Mouse (Mus musculus) colon, adult 2 months (tissue): ENCODE data around the gene Gm3371. TPM values are rescaled to one million over a fixed set of nuclear protein-coding genes. Genes with fewer than 3 reads are reported as not detected.

ENCODE experiments used
- polyA plus RNA-seq: library from polyadenylated mRNA; depleted of rRNA; stranded (reverse); fragments of >200 nt; gene quantifications from 2 replicates; pipeline ENCODE4 v1.2.3, GENCODE M21; 2012; rRNA removed

Gm3371 gene
- polyA plus RNA-seq, result not detected in 2 replicates

DNA sequence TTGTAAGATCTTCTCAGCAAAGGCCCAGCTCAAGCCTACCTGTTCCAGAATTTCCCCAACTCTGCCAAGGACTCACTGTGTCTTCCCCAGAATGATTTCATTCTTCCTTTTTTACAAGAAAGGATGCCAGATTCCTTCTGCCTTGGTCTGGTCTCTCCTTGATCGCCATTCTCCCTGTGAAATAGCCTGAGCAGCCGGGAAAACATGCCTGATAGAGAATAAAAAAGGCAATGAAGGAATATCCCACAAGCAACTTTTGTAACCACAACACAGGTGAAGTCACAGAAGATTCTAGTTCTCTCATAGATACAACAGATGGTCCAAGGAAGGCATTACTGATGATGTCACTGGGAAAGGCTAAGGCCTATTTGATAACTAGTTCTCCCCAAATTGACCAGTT, at the start of gene Gm3371:
Gm3371 (minus strand) TSS at position 101 of the 400 bp plus-strand sequence.

DNA sequence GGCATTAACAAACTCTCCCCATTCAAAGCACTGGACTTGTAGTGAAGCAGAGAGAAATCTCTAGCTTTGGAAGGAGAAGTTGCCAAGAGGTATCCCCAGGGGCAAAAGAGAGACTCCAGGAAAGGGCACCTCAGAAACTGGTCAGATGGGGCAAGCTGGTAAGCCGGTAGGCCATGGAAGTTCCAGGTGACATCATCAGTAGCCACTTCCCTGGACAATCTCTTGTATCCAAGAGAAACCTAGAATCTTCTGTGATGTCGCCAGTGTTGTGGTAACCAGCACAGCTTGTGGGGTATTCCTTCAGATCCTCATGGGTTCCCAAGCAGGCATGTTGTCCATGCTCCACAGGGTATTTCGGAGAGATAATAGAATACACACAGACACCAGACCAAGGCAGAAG, 22.8 kb upstream of the Gm3371 start, which contains the start of gene Gm8232:
Gm8232 (plus strand) TSS at position 301 of the 400 bp plus-strand sequence.

DNA sequence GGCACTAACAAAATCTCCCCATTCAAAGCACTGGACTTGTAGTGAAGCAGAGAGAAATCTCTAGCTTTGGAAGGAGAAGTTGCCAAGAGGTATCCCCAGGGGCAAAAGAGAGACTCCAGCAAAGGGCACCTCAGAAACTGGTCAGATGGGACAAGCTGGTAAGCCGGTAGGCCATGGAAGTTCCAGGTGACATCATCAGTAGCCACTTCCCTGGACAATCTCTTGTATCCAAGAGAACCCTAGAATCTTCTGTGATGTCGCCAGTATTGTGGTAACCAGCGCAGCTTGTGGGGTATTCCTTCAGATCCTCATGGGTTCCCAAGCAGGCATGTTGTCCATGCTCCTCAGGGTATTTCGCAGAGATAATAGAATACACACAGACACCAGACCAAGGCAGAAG, 45.4 kb downstream of the Gm3371 start, which contains the start of gene Gm8229:
Gm8229 (plus strand) TSS at position 301 of the 400 bp plus-strand sequence.

Other genes starting within 250 kb of the Gm3371 start
- not detected in 2 replicates for gene Gm8212, start 213.0 kb downstream of the Gm3371 start, polyA plus RNA-seq
- gene 4930503E14Rik, start 197.4 kb downstream of the Gm3371 start, polyA plus RNA-seq, result not detected in 2 replicates
- not detected in 2 replicates for gene Gm8220, start 125.1 kb downstream of the Gm3371 start, polyA plus RNA-seq
- gene Gm5930, start 72.1 kb downstream of the Gm3371 start, polyA plus RNA-seq, result not detected in 2 replicates
- not detected in 2 replicates for gene Gm8229, start 45.3 kb downstream of the Gm3371 start, polyA plus RNA-seq
- not detected in 2 replicates for gene Gm8232, start 22.9 kb upstream of the Gm3371 start, polyA plus RNA-seq
- not detected in 2 replicates for gene BC061237, start 81.8 kb upstream of the Gm3371 start, polyA plus RNA-seq
- gene Gm17093, start 107.6 kb upstream of the Gm3371 start, polyA plus RNA-seq, result not detected in 2 replicates
- gene Gm8247, start 172.5 kb upstream of the Gm3371 start, polyA plus RNA-seq, result not detected in 2 replicates
- not detected in 2 replicates for gene Gm5624, start 217.2 kb upstream of the Gm3371 start, polyA plus RNA-seq